Mouse (Mus musculus) gastrocnemius, postnatal 10 days (tissue): ENCODE results near the gene Sppl2b. TPM values are rescaled to one million over a fixed set of nuclear protein-coding genes. Genes with fewer than 3 reads are reported as not detected.

Experiments
- microRNA-seq, 2 experiments: library from miRNA; unstranded; fragments of <30 nt; microRNA quantifications; one replicate each; pipeline ENCODE4 v1.2.0; 2021
- total RNA-seq, 2 experiments: library from RNA; stranded (reverse); gene quantifications; 2 replicates each; pipeline ENCODE4 v1.2.3; 2021

The Sppl2b gene
- total RNA-seq, 2 experiments from 2014 or later: 30.5 to 33.0 TPM

Small RNA genes lying within 50 kb of the gene (microRNA-seq; reads per million reads assigned to microRNA genes)
- gene Mir1982: 1.5 to 2.5 reads per million in 2 experiments

Other genes with a start within 250 kb of the Sppl2b start
- 1 to 10 TPM in 1 of 2 experiments, under 1 TPM in 1; 0.45 to 1.2 TPM for gene Gm49322, start 249.3 kb upstream of the Sppl2b start, total RNA-seq
- gene Csnk1g2, start 232.4 kb upstream of the Sppl2b start, total RNA-seq: 100 to 1,000 TPM; 121 to 141 TPM
- 10 to 100 TPM; 39.9 to 40.3 TPM for gene Btbd2, start 198.2 kb upstream of the Sppl2b start, total RNA-seq
- 100 to 1,000 TPM; 142 to 160 TPM for gene Mknk2, start 177.2 kb upstream of the Sppl2b start, total RNA-seq
- gene Mob3a, start 153.3 kb upstream of the Sppl2b start, total RNA-seq: 10 to 100 TPM in 1 of 2 experiments, 1 to 10 TPM in 1; 8.6 to 13.1 TPM
- 1 to 10 TPM; 4.3 to 6.1 TPM for gene Izumo4, start 153.1 kb upstream of the Sppl2b start, total RNA-seq
- 10 to 100 TPM; 27.7 to 37.1 TPM for gene Ap3d1, start 113.0 kb upstream of the Sppl2b start, total RNA-seq
- 10 to 100 TPM; 25.9 to 46.0 TPM for gene Dot1l, start 100.1 kb upstream of the Sppl2b start, total RNA-seq
- 10 to 100 TPM; 31.6 to 41.3 TPM for gene Sf3a2, start 57.1 kb upstream of the Sppl2b start, total RNA-seq
- gene Plekhj1, start 56.6 kb upstream of the Sppl2b start, total RNA-seq: 10 to 100 TPM; 26.8 to 30.9 TPM
- under 1 TPM; 0.20 to 0.52 TPM for gene Amh, start 50.0 kb upstream of the Sppl2b start, total RNA-seq
- gene Jsrp1, start 41.8 kb upstream of the Sppl2b start, total RNA-seq: 100 to 1,000 TPM; 289 to 339 TPM
- gene Oaz1, start 28.6 kb upstream of the Sppl2b start, total RNA-seq: 100 to 1,000 TPM; 846 to 935 TPM
- gene Lingo3, start 11.2 kb upstream of the Sppl2b start, total RNA-seq: 10 to 100 TPM; 31.9 to 32.9 TPM
- 10 to 100 TPM; 36.8 to 42.4 TPM for gene Lsm7, start 66 bp upstream of the Sppl2b start, total RNA-seq
- gene Tmprss9, start 16.6 kb downstream of the Sppl2b start, total RNA-seq: under 1 TPM in 1 of 2 experiments, not detected in 1; 0.07 TPM
- gene Timm13, start 45.7 kb downstream of the Sppl2b start, total RNA-seq: 100 to 1,000 TPM; 113 to 127 TPM
- 10 to 100 TPM; 24.0 to 28.1 TPM for gene Lmnb2, start 63.0 kb downstream of the Sppl2b start, total RNA-seq
- gene Gadd45b, start 74.8 kb downstream of the Sppl2b start, total RNA-seq: 10 to 100 TPM in 1 of 2 experiments, 1 to 10 TPM in 1; 9.0 to 15.9 TPM
- 1 to 10 TPM; 1.7 to 2.0 TPM for gene Gng7, start 159.7 kb downstream of the Sppl2b start, total RNA-seq
- under 1 TPM; 0.27 to 0.87 TPM for gene Diras1, start 170.4 kb downstream of the Sppl2b start, total RNA-seq
- 10 to 100 TPM; 11.5 to 13.3 TPM for gene Slc39a3, start 182.2 kb downstream of the Sppl2b start, total RNA-seq
- 10 to 100 TPM; 82.2 to 84.4 TPM for gene Sgta, start 204.9 kb downstream of the Sppl2b start, total RNA-seq
- gene Thop1, start 214.8 kb downstream of the Sppl2b start, total RNA-seq: 10 to 100 TPM; 26.4 to 27.1 TPM
- gene Creb3l3, start 243.6 kb downstream of the Sppl2b start, total RNA-seq: 1 to 10 TPM in 1 of 2 experiments, under 1 TPM in 1; 0.87 to 2.1 TPM